Mouse (Mus musculus) right cerebral cortex, adult 2 months (tissue): ENCODE results near the gene Diras1.

Source experiments
- DNase-seq, 2 experiments: peaks; one replicate each; pipeline ENCODE4 v3.0.0; 2021 to 2022; ENCODE audit warnings: low spot score in 2 of 2

Diras1 gene

DNA sequence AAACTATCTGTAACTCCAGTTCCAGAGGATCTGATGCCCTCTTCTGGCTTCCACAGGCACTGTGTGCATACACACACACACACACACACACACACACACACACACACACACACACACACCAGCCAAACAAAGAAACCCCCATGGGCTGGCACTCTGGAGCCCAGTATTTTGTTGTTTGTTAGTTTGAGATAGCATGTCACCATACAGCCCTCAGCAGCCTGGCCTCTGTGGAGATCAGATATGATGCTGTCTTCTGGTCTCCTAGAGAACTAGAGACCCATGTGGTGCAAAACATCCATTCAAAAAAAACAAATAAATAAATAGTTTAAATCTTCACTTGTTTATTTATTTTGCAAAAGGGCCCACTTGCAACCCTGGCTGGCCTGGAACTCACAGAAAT is 2.8 kb upstream of the Diras1 start:
- DNase-seq, result no peak

DNA sequence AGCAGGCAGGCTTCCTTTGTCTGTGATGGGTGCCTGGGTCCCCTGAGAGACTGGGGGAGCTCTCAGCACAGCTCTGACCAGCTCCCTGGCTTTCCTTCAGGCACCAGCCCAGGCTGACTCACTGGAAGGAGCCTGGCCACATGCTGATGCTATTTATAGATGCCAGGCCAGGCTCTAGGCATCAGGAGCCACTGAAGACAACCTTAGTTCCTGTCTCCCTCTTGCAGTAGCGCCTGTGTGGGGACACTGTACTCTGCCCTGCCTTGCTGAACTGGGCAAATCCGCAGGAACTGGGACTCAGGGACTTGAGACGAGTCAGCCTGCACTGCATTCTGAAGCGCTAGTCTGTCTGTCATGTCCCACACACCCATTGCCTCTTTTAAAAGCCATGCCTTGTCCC is 1.9 kb upstream of the Diras1 start:
- DNase-seq, result peak; percentile 44 to 53

DNA sequence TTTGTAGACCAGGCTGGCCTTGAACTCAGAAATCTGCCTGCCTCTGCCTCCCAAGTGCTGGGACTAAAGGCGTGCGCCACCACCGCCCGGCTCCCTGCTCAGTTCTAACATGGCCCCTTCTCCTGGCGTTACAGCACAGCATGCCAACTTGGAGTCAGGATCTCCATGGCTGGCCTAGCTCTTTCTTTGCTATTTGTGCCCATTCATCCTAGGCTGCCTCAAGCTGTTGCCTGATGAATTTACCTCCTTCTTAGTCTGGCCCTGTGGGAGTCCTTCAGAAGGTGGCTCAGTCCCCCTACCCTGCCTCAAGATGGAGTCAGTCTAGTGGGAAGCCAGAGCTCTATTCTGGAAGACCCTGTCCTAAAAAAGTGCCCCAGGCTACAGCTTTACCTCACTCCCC is 1.4 kb upstream of the Diras1 start:
- DNase-seq, result no peak

DNA sequence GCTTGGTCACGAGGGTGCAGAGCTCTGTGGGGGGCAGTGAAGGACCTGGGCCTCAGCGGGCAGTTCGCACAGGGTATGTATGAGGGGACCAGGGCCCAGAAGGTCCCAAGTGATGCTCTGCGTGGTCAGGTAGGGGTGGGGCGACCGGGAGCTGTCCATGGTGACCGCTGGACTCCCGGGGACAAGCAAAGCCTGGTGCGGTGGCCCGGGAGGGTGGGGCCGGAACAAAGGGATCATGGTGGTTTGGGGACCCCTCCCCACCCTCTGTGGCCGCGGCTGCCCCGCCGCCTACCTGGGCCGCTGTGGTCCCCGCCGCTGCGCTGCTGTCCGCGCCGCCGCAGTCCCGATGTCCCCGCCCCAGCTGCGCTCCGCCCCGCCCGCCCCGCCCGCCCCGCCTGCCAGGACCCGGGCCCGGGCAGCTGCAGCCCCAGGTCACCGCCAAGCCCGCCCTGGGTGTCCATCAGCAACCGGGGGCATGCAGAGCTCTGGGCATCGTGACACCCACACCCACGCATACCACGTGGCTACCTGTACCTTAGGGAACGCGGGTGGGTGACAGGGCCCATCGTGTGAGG is 328 bp downstream of the Diras1 start:
- no peak for DNase-seq

DNA sequence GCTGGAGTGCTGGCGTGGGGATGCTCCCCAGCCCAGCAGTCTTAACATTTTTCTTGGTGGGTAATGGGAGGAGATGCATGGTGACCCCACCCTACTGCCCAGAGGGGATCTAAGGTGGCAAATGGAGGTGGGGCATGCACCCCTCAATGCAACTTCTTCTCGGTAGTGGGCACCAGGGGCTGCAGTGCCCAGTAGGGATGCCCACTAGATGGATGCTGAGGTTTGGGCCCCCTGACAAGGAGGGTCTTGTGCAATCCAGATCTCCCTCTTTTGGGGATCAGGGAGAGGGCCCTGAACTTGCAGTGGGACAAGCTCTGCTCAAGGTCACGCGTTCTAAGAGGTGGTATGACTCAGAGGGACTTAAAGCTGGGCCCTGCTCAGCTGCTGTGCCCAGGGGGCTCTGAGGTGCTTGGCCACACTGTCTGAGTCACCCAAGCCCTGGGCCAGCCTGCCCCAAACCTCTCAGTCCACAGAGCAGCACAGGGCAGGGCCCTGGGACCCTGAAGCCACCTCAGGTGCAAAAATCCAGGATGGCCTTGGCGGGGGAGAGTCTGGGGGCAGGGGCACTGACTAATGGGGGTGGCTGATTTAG is 1.0 kb downstream of the Diras1 start:
- no peak for DNase-seq

DNA sequence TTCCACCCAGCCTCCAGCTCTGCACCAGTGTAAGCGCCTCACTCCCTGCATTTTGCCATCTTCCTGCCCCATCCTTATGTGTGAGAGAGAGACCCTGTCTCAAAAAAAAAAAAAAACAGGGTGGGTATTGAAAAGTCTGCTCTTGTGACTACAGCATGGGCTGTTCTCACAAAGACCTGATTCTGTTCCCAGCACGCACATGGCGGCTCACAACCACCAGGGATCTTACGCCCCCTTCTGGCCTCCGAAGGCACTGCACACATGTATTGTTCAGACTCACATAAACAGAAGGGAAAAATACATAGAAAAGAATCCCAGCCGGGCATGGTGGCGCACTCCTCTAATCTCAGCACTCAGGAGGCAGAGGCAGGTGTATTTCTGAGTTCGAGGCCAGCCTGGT is 2.7 kb downstream of the Diras1 start:
- no peak for DNase-seq

DNA sequence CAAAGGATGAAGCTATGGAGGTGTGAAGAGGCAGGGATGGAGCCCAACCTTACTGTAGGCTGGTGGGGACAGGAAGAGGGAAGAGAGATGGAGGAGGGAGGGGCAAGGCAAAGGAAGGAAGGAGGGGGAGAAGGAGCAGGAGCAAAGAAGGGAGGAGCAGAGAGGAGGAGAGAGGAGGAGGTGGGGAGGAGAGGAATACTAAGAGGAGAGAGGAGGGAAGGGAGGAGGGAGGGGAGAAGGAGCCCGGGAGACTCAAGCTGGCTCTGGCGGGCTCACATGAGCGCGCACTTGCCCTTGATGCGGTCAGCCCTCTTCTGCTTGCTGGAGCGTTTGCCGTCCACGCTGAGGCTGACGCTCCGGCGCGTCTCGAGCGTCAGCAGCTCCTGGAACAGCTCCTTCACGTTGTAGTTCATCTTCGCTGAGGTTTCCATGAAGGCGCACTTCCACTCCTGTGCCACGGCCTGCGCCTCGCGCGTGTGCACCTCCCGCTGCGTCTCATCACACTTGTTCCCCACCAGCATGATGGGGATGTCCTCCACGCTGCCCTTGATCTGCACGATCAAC is 3.8 kb downstream of the Diras1 start:
- DNase-seq, result no peak

DNA sequence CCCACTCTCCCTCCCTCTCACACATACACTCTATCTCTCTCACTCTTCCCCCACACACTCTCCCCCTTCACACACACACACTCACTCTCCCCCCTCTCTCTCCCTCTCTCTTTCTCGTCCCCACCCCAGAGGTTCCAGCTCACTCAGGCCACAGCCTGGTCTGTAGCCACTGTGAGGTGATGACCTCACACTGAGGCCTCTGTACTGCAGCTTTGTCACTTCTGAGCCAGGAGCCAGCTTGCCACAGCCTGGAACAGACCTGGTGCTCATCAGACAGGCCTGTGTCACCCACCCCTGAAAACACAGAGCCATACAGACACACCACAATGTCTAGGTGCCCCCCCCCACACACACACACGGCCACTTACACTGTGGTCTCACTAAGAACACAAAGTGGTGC is 5.3 kb downstream of the Diras1 start:
- no peak for DNase-seq

DNA sequence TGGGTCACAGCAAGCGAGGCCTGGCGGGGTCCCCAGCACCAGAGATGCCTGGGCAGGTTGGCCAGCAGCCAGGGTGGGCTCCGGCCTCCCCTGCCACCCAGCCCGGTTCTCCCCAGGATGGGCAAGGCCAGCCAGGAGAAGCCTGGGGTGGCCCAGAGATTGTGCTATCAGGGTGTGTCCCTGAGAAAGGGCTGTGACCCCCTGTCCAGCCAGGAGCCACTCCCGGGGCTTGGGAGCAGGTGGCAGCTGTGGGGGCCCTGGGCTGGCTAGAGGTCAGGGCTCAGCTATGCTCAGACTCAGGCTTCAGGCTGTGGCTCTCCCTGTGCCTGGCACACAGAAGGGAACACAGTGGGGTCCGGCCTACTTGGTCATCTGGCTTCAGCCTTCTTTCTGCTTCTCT is 5.8 kb downstream of the Diras1 start:
- DNase-seq, result no peak

DNA sequence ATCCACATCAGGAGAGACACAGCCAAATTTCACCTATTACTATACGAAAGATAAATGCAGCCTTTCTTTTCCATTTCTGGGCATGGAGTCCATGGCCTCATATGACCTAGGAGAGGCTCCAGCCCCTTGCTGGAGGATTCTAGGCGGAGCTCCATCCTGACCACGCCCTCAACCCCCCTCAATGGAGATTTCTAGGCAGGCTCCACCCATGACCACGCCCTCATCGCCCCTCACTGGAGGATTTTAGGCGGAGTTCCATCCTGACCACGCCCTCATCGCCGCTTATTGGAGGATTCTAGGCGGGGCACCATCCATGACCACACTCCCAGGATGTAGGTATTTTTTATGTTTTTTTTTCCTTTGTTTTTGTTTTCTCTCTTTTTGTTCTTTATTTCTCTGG is 7.1 kb downstream of the Diras1 start:
- DNase-seq, result no peak

DNA sequence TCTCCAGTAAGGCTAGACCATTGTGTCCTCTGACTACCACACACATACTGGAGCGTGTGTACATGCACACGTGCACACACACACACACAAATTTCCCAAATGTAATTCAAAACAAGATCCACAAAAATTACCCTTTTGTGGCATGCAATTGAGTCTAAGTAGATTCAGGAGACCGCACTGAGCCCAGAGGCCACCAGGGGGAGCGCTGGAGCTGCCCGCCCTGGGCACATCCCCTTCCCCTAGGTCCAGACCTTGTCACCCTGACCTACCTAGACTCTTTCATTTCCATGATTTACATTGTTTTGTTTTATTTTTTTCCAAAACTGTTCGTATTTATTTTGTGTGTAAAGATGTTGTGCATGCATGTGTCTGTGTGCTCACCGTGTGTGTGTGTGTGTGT is 8.8 kb downstream of the Diras1 start:
- DNase-seq, result no peak

DNA sequence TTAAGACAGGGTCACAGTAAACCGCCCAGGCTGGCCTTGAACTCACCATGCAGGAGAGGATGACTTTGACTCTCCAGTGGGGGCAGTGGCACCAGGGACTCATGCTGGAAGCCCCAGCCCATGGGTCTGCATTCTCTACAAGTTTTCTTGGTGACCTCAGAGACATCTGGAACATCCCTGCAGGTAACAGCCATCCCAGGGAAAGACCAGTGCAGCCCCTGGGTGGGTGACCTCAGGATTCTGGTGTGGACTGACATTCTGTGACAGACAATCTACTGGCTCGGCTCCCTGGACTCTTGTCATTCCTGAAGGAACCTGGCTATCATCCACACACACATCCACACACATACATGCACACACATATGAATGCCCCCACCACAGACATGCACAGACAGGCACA is 9.8 kb downstream of the Diras1 start:
- no peak for DNase-seq

DNA sequence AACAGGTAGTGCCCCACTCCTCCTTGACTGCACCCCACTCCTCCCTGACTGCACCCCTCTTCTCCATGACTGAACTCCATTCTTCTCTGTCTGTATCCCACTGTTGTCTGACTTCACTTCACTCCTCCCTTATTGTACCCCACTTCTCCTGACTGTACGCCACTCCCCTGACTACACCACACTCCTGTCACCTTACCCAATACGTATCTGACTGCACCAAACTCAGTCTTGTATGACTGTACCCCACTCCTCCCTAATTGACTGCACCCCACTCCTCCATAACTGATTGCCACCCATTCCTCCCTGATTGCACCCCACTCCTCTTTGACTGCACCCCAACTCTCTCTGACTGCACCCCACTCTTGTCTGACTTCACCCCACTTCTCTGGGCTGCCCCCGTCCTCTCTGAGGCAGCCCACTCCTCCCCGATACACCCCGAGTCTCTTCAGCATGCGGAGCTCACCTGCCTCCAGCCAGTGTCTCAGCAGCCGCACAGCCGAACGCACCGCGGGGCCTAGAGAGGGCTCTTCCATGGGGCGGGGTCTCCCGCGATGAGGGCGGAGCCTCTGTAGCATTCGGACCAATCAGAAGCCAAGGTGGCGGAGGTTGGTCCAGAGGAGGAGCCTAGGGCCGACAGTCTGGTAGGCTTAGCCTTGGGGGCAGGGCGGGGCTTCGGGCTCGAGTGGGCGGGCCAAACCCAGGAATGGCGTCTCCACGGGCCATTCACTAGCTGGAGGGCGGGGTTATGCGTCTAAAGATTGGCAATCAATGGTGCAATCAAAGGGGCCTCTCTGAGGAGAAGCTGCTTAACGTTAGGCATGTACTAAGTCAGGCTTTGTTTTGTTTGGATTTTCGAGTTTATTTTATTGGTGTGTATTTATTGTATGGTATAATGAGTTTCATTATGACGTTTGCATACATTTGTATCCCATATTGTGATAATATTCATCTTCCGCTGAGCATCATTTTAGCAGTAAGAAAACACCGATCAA is 10.8 kb downstream of the Diras1 start, which contains the start of gene Gng7:
TSS of gene Gng7 (minus strand) at position 553 of the 992 bp plus-strand sequence.
- peak; percentile 97 for DNase-seq

DNA sequence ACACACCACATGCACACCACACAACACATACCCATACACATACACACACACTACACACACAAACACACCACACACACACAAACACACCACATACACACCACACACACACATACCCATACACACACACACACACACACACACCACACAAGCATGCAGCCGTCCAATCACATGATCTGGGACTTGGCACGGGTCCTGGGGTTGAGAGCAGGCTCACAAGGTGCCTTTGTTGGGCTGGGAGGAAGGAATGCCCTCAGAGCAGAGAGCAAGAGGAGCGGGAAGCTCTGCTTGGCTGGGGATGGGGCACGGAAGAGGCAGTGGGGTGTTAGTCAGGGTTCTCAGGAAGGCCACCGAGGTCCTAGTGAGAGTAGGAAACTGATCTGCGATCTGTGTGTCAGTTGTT is 14.6 kb downstream of the Diras1 start:
- no peak for DNase-seq

DNA sequence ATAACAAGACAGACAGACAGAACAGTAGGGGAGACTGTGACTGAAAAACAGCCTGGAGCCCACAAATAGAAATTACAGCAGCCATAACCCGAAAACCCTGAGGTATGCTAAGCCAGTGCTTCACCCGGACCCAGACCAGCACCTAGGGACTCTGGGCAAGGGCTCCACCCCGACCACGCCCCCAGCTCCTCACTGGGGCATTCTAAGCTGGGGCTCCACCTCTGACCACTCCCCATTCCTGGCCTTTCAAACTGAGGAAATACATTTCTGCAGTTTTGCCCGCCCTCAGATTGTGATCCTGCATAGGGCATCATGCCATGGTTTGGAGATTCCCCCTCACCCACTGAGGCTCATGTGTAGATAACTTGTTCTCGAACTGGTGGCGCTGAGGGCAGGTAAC is 18.2 kb downstream of the Diras1 start:
- DNase-seq, result no peak

DNA sequence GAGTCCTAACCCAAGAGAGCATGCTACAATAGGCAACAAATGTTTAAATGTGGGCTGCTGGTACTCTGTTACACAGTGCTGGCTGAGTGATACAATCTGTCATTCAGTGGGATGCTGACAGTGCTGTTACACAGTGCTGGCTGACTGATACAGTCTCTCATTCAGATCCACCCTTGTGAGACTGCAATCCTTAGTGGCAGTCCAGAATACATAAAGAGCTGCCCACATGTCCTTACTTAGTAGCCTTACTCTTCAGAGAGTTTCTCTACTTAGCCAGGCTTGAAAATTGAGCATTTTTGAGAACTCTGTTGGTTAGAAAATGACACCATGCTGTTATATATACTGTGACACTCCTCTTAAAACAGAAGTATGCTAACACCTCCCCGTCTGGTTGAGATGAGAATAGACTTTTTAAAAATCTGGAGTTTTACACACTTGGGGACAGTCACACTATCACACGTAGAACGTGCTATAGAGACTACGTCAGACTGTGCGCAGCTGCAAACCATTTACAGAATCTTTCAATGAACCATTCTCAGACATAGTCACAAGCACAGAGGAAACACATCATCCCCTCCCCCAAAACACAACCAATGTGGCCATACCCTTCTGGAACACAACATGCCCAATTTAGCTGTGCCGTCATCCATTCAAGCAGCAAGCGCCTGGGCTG is 19.3 kb downstream of the Diras1 start:
- DNase-seq, result peak in 1 of 2 experiments; percentile 60

DNA sequence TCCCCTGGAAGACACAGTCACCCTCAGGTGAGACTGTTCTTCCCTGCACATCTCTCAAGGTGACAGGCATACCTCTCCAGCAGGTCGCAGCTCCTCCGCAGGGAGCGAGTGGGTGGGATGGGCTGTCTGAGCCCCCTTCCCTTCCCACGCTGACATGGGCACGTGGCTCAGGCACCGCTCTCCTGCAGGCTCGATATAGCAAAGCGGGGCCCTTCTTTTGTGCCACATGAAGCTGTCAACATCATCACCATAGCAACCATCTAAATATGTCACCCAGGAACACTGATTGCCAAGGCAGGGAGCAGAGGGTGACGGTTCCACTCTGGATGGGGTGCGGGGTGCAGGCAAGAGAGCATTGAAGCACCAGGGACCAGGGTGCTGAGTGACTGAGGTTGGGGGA is 24.3 kb downstream of the Diras1 start:
- DNase-seq, result peak in 1 of 2 experiments; percentile 69

DNA sequence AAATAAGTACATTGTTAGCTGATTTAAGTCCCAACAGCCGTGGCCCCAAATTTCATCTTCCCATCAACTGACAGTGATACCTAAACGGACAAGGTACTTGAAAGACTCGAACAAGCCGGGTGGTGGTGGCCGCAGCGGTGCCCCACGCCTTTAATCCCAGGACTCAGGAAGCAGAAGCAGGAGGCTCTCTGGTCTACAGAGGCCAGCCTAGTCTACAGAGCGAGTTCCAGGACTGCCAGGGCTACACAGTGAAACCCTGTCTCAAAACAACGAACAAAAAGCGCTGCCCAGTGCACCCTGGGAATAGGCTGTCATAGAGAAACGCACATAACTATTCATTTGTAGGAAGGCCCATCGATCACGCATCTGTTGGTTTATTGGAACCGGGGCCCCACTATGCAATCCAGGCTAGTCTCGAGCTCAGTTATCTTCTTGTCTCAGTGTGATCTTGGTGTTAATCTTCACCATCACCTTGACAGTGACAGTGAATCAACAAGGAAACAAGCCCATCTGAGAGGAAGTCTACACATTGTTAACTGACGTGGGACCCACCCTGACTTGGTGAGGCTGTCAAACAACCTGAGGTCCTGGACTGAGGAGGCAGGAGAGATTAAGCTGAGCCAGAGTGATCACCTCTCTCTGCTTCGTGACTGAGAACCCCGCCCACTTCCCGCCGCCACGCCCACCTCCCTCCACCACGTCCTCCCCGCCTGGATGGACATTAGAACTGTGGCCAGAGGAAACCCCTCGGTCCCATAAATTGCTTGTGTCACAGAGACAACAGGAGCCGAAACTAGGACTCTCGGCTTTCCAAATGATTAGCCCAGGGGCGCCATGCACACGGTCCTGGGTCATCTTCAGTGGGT is 25.0 kb downstream of the Diras1 start:
- no peak for DNase-seq

DNA sequence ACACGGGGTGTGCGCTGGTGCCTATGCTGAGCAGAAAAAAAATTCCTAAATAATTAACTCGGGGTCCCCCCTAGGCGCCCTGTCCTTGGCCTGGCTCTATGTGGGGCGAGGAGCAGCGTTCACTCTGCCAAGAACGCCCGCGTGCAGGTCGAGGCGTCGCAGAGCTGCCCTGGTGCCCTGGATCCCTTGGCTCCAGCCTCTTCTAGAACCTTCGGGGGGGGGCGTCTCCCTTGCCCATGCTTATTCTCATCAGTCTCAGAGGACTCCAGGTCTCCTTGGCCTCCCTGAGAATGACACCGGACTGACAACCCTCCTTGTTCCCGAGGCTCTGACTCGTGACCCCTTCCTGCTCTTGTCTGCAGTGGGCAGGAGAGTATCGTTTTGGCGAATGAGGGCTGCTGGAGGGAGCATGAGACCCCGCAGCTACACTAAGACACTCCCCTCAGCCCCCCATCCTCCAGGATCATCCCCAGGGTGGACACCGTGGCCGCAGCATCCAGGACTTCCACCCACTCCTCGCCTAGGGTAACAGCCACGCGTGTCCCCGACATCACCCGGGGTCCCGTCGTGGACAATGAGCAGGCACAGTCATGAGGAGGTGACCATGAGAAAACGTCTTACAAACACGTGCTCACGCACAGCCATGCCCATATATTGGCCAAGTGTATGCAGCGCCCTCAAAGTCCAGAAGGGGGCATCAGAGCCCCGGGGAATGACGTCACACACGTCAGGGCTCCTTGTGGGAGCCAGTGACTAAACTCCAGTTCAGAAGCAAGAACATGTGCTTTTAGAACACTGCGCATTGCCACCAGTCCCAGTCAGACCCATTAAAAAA is 25.9 kb downstream of the Diras1 start:
- peak; percentile 90 to 92 for DNase-seq

DNA sequence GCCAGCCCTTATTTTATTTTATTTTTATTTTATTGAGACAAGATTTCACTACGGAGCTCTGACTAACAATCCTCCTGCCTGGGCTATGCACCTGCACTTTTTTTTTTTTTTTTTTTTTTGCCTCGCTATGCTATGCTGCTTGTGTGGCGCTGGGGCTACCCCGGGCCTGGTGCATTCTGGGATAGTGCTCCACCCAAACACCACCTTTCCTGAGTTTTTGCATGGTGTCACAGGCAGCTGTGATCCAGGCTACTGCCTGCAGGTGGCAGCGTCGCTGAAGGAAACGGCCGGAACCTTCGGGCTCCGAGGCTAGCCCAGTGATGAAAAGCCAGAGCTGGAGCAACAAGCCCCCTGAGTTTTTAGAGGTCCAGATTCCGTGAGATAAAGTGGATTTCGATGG is 26.7 kb downstream of the Diras1 start:
- DNase-seq, result peak in 1 of 2 experiments; percentile 73
